Mouse (Mus musculus) cerebral cortex, adult 2 months (tissue): ENCODE results near the gene Cdkn2d.

Source experiments
- WGBS: fragments of 180-500 bp; shearing (Covaris S2); methylation state at CpG from one replicate; pipeline ENCODE4 v1.1.7; 2018; 5-methylcytosine and 5-hydroxymethylcytosine counted together

Cdkn2d gene

GRCm38 (mm10) chr9:21244428-21245112 is 46.6 kb downstream of the Cdkn2d start:
- WGBS: under 1% methylated on average over 71 of the region's 72 CpGs

GRCm38 (mm10) chr9:21243826-21244427 is 47.3 kb downstream of the Cdkn2d start:
- WGBS: 7% methylated on average over 42 of the region's 42 CpGs

GRCm38 (mm10) chr9:21241343-21241742 is 49.9 kb downstream of the Cdkn2d start:
- WGBS: 2% methylated on average over 11 of the region's 11 CpGs

- 30% methylated on average over 4 of the region's 4 CpGs for WGBS
Observed at GRCm38 (mm10) chr9:21239465-21239848, 51.8 kb downstream of the Cdkn2d start.

GRCm38 (mm10) chr9:21238733-21239464 is 52.3 kb downstream of the Cdkn2d start, which contains the start of gene Keap1:
Gene Keap1 (minus strand): TSS chr9:21239361.
- under 1% methylated on average over 88 of the region's 90 CpGs for WGBS
